Mouse (Mus musculus): ENCODE measurements around the gene Shf. TPM values are rescaled to one million over a fixed set of nuclear protein-coding genes. Genes with fewer than 3 reads are reported as not detected.

Gene Shf
- 4.4 and 6.3 TPM in 2 replicates for polyA plus RNA-seq (2012; rRNA removed)

DNA sequence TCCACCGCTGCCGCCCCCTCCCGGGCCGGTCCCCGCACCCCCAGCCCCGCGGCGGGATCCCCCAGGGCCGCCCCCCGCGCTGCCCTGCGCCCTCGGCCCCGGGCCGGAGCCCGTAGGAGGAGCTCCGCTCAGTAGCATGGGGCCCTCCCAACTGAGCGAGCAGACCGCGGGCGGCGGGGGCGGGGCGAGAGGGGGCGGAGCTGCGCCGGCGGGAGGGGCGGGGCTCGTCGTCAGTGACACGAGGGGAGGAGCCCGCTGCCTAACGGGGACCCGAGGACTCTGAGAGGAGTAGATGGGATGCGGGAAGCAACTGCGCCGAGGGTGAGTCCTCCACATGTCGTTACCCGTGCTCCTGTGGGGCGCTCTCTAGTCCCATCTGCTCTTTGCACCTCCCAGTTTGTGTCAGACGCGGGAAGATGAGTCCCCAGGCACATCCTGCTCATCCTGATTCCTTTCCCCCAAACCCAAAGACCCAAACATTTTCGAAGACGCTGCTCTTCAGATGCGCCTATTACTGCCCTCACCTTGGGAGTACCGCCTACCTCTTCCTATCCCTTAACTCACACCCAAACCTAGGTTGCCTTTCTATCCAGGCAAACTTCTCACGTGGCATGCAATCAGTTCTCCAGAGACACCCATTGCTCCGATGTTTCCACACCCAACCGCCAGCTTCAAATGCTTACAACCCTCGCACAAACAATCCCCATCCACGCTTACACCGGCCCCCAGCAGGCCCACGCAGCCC, at the start of gene Shf:
Shf (minus strand) TSS at position 168 of the 745 bp plus-strand sequence.

DNA sequence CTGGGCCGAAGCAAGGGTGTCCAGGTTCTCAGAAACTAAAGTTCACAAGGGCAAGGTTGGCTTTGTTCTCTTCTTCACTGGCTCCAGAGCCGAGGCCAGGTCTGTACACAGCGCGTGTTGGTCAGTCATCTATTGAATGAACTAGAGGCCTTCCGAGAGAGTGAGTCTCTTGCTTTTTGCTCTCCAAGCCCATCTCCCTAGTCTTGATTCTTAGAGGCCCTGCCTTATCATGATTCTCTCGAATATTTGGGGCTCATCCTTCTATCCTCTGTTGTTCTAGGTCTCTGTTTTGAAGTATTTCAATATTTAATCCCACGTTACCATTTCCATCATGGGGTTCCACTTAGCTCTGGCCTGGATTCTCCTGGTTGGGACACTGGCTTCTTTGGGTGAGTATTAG, 53.6 kb downstream of the Shf start, which contains the start of gene Duox1:
Duox1 (plus strand) TSS at position 301 of the 400 bp plus-strand sequence.

GRCm38 (mm10) chr2:122313536-122313935, 55.4 kb downstream of the Shf start, which contains the start of gene Duoxa1:
Gene Duoxa1 (minus strand): TSS chr2:122313730.

Other genes with a start within 250 kb of the Shf start
- gene B2m, start 221.5 kb downstream of the Shf start, polyA plus RNA-seq (2012; rRNA removed): 116 and 155 TPM in 2 replicates
- gene Trim69, start 208.5 kb downstream of the Shf start, polyA plus RNA-seq (2012; rRNA removed): not detected in 2 replicates
- not detected in 2 replicates for gene Patl2, start 183.0 kb downstream of the Shf start, polyA plus RNA-seq (2012; rRNA removed)
- not detected in 2 replicates for gene Terb2, start 182.9 kb downstream of the Shf start, polyA plus RNA-seq (2012; rRNA removed)
- gene Sord, start 134.4 kb downstream of the Shf start, polyA plus RNA-seq (2012; rRNA removed): 3.1 and 3.2 TPM in 2 replicates
- gene Duox2, start 70.7 kb downstream of the Shf start, polyA plus RNA-seq (2012; rRNA removed): 34.1 and 51.8 TPM in 2 replicates
- gene Duoxa2, start 70.3 kb downstream of the Shf start, polyA plus RNA-seq (2012; rRNA removed): 85.7 and 252 TPM in 2 replicates
- 7.4 and 9.4 TPM in 2 replicates for gene Duoxa1, start 55.4 kb downstream of the Shf start, polyA plus RNA-seq (2012; rRNA removed)
- 2.9 and 5.0 TPM in 2 replicates for gene Duox1, start 53.5 kb downstream of the Shf start, polyA plus RNA-seq (2012; rRNA removed)
- 0.32 and 0.33 TPM in 2 replicates for gene Slc28a2, start 57.3 kb upstream of the Shf start, polyA plus RNA-seq (2012; rRNA removed)
- gene Gm14085, start 115.8 kb upstream of the Shf start, polyA plus RNA-seq (2012; rRNA removed): not detected in 2 replicates
- gene Gatm, start 242.1 kb upstream of the Shf start, polyA plus RNA-seq (2012; rRNA removed): 0.82 and 0.91 TPM in 2 replicates

Data from stomach, adult 2 months (tissue).